Mouse (Mus musculus) spleen, adult 2 months (tissue): Measurements from ENCODE around the gene Lama1.

Experiments
- CTCF ChIP-seq: fragments of 200-500 bp; IDR thresholded peaks from 2 replicates; pipeline ENCODE4 v1.5.1; 2011; ENCODE audit warnings: mild to moderate bottlenecking, inconsistent platforms; ENCODE audit not compliant: insufficient read depth, insufficient read length, insufficient replicate concordance; ENCODE audit errors: extremely low read depth
- POLR2A ChIP-seq: fragments of 200-500 bp; IDR thresholded peaks from 2 replicates; pipeline ENCODE4 v1.6.1; 2011; ENCODE audit warnings: low read depth, low read length, inconsistent platforms

- TF ChIP-seq CTCF (no peak), POLR2A (no peak)
Measured at GRCm38 (mm10) chr17:67869731-67870601, 172.9 kb downstream of the Lama1 start.
